Mouse (Mus musculus): ENCODE results near the gene Pcbp2.

Gene Pcbp2

DNA sequence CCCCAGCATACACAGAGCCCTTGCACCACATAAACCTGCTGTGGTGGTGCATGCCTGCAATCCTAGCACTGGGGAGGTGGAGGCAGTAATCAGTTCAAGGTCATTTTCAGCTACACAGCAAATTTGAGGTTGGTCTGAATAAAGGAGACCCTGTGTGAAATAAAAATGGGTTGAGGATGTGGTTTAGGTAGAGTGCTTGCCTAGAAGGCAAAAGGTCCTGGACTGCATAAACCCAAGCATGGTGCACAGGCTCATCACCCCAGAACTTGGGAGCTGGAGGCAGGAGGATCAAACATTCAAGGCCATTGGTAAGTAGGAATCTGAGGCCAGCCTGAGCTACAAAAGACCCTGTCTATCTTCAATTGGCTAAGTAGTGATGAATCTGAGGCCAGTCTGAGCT lies 37.2 kb downstream of the Pcbp2 start:
- no peak for DNase-seq (ENCODE audit: low read depth)

DNA sequence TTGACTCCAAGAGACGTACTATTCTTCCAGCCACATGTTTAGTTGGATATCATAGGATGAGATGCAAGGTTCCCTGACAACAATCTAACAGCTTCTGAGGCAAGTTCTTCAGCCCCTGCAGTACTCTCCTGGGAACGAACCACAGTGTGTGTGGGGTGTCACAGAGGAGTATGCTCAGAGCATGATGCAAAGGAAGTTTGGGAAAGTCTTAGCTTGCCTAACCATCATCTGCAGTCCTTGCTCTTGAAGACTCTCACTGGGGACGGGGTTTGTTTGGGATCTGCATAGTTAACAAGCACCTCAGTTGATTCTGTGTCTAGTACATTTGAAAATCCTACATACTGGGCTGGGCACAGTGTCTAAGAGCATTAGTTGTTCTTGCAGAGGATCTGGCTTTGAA lies 38.0 kb downstream of the Pcbp2 start:
- no peak for DNase-seq (ENCODE audit: low read depth)

- DNase-seq (ENCODE audit: low read depth): no peak
These were observed 39.8 kb downstream of the Pcbp2 start for GRCm38 (mm10) chr15:102510110-102510509.

GRCm38 (mm10) chr15:102510590-102511284 lies 40.4 kb downstream of the Pcbp2 start:
- peak; percentile 75 for DNase-seq (ENCODE audit: low read depth)

GRCm38 (mm10) chr15:102511285-102511833 lies 41.0 kb downstream of the Pcbp2 start:
- no peak for DNase-seq (ENCODE audit: low read depth)

DNA sequence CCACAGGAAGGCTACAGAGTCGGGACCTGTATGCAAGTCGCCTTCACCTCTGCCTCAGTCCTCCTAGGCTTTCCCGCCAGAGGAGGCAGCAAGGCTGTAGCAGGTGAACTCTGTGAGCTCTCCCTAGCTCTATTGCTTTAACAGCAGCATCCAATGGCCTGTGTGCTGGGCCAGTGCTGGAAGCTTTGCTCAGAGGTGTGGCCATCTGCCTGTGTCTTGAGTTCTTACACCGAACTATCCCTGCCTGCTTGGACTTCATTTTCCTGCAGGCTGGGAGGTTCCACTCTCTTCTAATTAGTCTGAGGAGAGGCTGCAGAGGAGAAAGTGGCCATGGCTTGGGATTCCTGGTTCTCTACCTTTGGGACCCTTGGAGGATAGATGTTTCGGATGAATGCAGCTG lies 41.7 kb downstream of the Pcbp2 start:
- DNase-seq (ENCODE audit: low read depth): no peak

DNA sequence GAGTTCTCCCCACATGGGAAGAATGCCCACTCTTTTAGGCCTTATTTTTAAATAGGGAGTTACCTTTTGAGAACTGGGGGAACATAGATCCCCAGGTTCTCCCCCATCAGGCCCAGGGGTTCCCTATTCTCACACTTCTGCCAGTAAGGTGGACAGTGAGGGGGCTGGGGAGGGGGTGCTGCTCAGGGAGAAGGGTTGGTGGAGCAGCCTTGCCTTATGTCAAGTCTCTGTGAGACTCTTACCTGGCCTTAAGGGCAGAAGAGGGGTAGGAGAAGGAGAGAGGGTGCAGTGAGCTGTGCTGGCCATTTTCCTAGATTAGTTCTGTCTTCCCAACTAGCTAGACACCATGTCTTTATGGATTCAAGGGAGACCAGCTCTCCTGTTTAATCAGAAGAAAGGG lies 42.1 kb downstream of the Pcbp2 start:
- no peak for DNase-seq (ENCODE audit: low read depth)

- no peak for DNase-seq (ENCODE audit: low read depth)
These were observed 42.7 kb downstream of the Pcbp2 start for GRCm38 (mm10) chr15:102513004-102513403.

- no peak for DNase-seq (ENCODE audit: low read depth)
These were observed 44.9 kb downstream of the Pcbp2 start for GRCm38 (mm10) chr15:102515261-102515660.

GRCm38 (mm10) chr15:102515791-102516190 lies 45.5 kb downstream of the Pcbp2 start:
- no peak for DNase-seq (ENCODE audit: low read depth)

- no peak for DNase-seq (ENCODE audit: low read depth)
These were observed 46.0 kb downstream of the Pcbp2 start for GRCm38 (mm10) chr15:102516293-102516692.

DNA sequence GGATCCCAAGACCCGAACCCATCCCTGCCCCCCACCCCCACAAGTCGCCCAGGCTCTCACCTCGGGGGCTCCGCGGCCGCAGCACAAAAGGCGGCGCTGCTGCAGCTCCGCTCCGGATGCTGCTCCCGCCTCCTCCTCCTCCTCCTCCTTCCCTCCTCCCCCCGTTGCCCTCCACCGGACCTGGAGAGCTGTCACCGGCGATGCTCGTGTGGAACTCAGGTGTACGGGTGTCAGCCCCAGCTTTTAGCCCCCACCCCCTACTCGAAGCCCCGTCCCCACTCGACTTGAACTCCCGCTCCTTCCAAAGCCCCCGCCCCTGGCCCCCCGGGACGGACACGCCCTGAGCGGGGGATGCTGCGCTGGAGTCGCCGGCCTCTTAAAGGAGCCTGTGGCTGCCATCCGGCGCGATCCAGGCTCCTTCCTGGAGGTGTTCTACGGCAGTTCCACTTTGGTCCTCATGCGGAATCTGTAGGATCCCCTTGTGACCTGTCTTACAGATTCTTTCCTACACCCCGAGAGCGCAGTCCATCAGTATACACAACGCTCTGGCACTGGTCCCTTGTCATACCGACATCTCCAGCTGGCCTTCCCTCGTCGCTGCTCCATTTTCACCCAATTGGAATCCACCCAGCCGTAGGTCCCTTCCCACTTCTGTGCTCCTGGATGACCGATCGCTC lies 46.5 kb downstream of the Pcbp2 start, which contains the start of gene Map3k12:
Gene Map3k12 (minus strand): TSS at position 337 of the 677 bp plus-strand sequence.
- peak; percentile 75 for DNase-seq (ENCODE audit: low read depth)

DNA sequence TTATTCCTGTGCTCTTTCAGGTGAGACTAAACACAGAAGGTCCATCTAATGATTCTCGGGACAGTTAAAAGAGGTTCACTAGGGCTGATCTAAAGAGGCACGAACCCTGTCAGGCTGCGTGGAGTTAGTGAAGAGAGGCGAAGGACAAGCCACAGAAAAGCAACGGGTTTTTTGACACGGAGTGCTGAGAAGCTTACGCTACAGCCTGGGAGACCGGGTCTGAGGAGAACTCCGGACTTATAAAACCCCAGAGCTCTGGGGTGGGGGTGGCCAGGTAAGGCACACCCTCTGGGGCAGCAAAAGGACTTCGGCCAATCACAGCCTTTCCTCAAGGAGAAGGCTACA lies 47.3 kb downstream of the Pcbp2 start:
- DNase-seq (ENCODE audit: low read depth): no peak

- peak; percentile 99 for DNase-seq (ENCODE audit: low read depth)
These were observed 47.9 kb downstream of the Pcbp2 start, which contains the start of gene Tarbp2 for GRCm38 (mm10) chr15:102517976-102518858. Tarbp2 (plus strand) TSS chr15:102518192.

- no peak for DNase-seq (ENCODE audit: low read depth)
These were observed 48.5 kb downstream of the Pcbp2 start for GRCm38 (mm10) chr15:102518859-102519201.

DNA sequence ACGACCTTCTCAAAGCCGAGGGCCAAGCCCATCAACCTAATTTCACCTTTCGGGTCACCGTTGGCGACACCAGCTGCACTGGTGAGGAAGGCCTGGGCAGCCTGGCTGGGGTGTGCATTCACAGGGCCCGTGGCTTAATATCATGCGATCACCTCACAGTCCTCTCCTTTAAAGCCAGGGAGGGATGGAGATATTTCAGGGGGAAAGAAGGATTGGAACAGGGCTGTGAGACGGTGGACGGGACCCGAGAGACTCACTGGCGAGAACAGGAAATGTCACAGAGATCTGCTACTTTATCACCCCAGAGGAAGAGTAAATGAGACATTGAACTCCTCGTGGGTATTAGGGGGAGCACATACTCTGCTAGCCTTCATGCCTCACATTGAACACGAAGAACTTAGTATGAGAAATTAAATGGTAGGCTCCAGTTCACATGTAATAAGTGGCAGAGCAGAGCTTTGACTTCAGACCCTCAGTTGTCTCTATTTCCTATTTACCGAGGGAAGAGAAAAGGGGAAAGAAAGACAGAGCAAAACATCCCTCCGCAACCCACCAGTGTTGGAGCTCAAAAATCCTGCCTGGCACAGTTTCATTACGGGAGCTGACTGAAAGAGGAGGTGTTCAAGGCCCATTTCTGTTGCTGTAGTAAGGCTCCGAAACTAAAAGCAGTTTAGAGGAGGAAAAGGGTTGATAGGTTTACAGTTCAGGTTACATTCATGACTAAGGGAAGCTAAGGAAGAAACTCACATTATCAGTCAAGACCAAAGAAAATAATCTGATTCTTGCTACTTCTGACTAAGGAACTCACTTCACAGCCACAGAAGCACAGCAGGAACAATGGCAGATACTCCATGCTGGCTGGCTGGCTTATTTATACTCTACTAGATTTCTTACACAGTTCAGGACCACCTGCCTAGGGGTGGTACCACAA lies 49.1 kb downstream of the Pcbp2 start:
- DNase-seq (ENCODE audit: low read depth): peak; percentile 40

DNA sequence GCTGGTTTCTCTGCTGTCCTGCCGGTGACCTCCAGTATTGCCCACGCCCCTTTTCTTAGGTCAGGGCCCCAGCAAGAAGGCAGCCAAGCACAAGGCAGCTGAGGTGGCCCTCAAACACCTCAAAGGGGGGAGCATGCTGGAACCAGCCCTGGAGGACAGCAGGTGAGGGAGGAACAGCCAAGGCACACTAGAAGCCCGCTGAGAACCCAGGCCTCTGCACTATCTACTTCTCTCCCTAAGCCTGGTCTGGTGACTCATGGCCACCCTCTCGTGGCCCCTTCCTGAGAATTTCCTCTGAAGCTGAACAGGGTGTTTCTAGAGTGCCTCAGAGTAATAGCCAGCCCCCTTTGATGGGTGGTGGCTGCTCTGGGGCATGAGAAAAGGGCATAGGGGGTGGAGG lies 50.1 kb downstream of the Pcbp2 start:
- no peak for DNase-seq (ENCODE audit: low read depth)

- DNase-seq (ENCODE audit: low read depth): no peak
These were observed 51.1 kb downstream of the Pcbp2 start for GRCm38 (mm10) chr15:102521480-102521879.

DNA sequence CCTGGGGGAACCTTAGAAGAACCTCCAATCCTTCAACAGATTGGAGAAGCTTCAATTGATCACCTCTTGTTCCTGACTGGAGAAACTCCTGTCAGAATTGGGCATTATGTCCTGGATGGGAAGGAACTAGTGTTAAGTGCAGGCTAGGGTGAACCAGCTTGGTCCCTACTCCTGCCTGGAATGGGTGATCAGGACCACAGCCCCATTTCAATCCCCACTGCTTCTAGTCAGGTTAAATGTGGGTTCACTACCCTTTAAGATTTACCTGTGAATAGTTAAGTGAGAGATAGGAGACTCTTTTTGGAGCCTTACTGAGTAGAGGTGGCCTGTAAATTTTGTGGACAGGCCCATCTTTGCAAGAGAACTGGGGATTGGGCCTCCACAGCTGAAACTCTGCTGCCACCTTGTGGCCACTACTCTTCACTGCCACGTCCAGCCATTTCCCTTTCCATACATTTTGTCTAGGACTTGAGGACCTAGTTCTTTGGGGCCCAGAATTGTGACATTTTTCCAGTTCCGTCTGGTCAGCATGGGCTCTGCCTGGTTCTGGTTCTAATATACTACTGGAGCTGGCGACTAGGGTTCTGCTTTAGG lies 54.6 kb downstream of the Pcbp2 start, which contains the start of gene Npff:
Gene Npff (minus strand): TSS at position 51 of the 594 bp plus-strand sequence.
- peak; percentile 88 for DNase-seq (ENCODE audit: low read depth)

- peak; percentile 72 for DNase-seq (ENCODE audit: low read depth)
These were observed 56.0 kb downstream of the Pcbp2 start for GRCm38 (mm10) chr15:102526111-102527002.
